Mouse (Mus musculus) gastrocnemius, postnatal 14 days (tissue): ENCODE results near the gene Gsx2. TPM values are rescaled to one million over a fixed set of nuclear protein-coding genes. Genes with fewer than 3 reads are reported as not detected.

ENCODE experiments used
- total RNA-seq, 2 experiments: library from RNA; stranded (reverse); gene quantifications; 2 replicates each; pipeline ENCODE4 v1.2.3; 2021

Gsx2 gene
- total RNA-seq, 2 experiments from 2014 or later, result not detected

Other genes starting within 250 kb of the Gsx2 start
- gene Chic2, start 30.8 kb upstream of the Gsx2 start, total RNA-seq, result 10 to 100 TPM; 16.0 to 18.1 TPM
- 10 to 100 TPM; 38.7 to 41.4 TPM for gene Pdgfra, start 76.7 kb downstream of the Gsx2 start, total RNA-seq